Mouse (Mus musculus): ENCODE results near the gene Orai3. TPM values are rescaled to one million over a fixed set of nuclear protein-coding genes. Genes with fewer than 3 reads are reported as not detected.

Orai3 gene
- polyA plus RNA-seq, 1 experiment from 2014 or later, result 26.7 TPM

- Histone ChIP-seq H3K9ac (ENCODE audit: low read length) (peak within 1 kb of the TSS; percentile 61), H3K9me3 (replicated peaks; ENCODE audit: control insufficient read depth, low read length) (no peaks in the 10 kb centered on the region), H3K4me3 (replicated peaks; ENCODE audit: low read length) (peak within 1 kb of the TSS; percentile 40), H3K4me2 (ENCODE audit: low read depth, low read length) (peak within 1 kb of the TSS; percentile 54), H3K27ac (ENCODE audit: low read length) (peak within 1 kb of the TSS; percentile 74), H3K27me3 (ENCODE audit: control insufficient read depth, insufficient read depth, low read length) (no peaks in the 10 kb centered on the region), H3K36me3 (ENCODE audit: control insufficient read depth, insufficient read depth, low read length) (peaks cover 24% of the 10 kb centered on the region), H3K4me1 (ENCODE audit: control insufficient read depth, insufficient read depth, low read length) (peaks cover 9% of the 10 kb centered on the region; the same call in 1 of the 2 replicates)
- 27% methylated on average over 4 of the region's 6 CpGs for WGBS
- ATAC-seq (ENCODE audit: insufficient read depth, low FRiP score), result peak; percentile 92
Measured at GRCm38 (mm10) chr7:127800435-127801009, 30.9 kb downstream of the Orai3 start, which contains the start of gene Hsd3b7. Gene Hsd3b7 (plus strand): TSS chr7:127800604.

GRCm38 (mm10) chr7:127801010-127801621 lies 31.5 kb downstream of the Orai3 start:
- Histone ChIP-seq H3K27ac (ENCODE audit: low read length) (peak overlapping the region; percentile 74; the same call in 1 of the 2 replicates), H3K4me1 (ENCODE audit: control insufficient read depth, insufficient read depth, low read length) (peaks cover 9% of the 10 kb centered on the region; the same call in 1 of the 2 replicates), H3K27me3 (ENCODE audit: control insufficient read depth, insufficient read depth, low read length) (no peaks in the 10 kb centered on the region), H3K4me2 (ENCODE audit: low read depth, low read length) (peak overlapping the region; percentile 54), H3K36me3 (ENCODE audit: control insufficient read depth, insufficient read depth, low read length) (peaks cover 18% of the 10 kb centered on the region), H3K9me3 (replicated peaks; ENCODE audit: control insufficient read depth, low read length) (no peaks in the 10 kb centered on the region), H3K4me3 (replicated peaks; ENCODE audit: low read length) (peak overlapping the region; percentile 40), H3K9ac (ENCODE audit: low read length) (peak overlapping the region; percentile 61)
- WGBS, result 86% methylated on average over 8 of the region's 8 CpGs
- no peak for ATAC-seq (ENCODE audit: insufficient read depth, low FRiP score)

- peaks cover 10% of the 10 kb centered on the region for H3K36me3 ChIP-seq (ENCODE audit: control insufficient read depth, insufficient read depth, low read length)
- H3K9ac ChIP-seq (ENCODE audit: low read length), result no peak overlapping the region
- 91% methylated on average over 17 of the region's 17 CpGs for WGBS
- no peak overlapping the region for H3K4me3 ChIP-seq (replicated peaks; ENCODE audit: low read length)
- H3K9me3 ChIP-seq (replicated peaks; ENCODE audit: control insufficient read depth, low read length), result no peaks in the 10 kb centered on the region
- H3K27me3 ChIP-seq (ENCODE audit: control insufficient read depth, insufficient read depth, low read length), result no peaks in the 10 kb centered on the region
- H3K27ac ChIP-seq (ENCODE audit: low read length), result no peak overlapping the region
- ATAC-seq (ENCODE audit: insufficient read depth, low FRiP score), result no peak
- peaks cover 9% of the 10 kb centered on the region; the same call in 1 of the 2 replicates for H3K4me1 ChIP-seq (ENCODE audit: control insufficient read depth, insufficient read depth, low read length)
- H3K4me2 ChIP-seq (ENCODE audit: low read depth, low read length), result no peak overlapping the region
Measured at GRCm38 (mm10) chr7:127802313-127802712, 32.7 kb downstream of the Orai3 start.

GRCm38 (mm10) chr7:127808821-127809220 lies 39.2 kb downstream of the Orai3 start:
- H3K27me3 ChIP-seq (ENCODE audit: control insufficient read depth, insufficient read depth, low read length), result no peaks in the 10 kb centered on the region
- no peak overlapping the region for H3K4me2 ChIP-seq (ENCODE audit: low read depth, low read length)
- no peak overlapping the region for H3K9ac ChIP-seq (ENCODE audit: low read length)
- 0 out of 2 replicates have a peak, but pooled peaks cover 3% of the 10 kb centered on the region for H3K4me1 ChIP-seq (ENCODE audit: control insufficient read depth, insufficient read depth, low read length)
- no peak overlapping the region for H3K27ac ChIP-seq (ENCODE audit: low read length)
- no peaks in the 10 kb centered on the region for H3K9me3 ChIP-seq (replicated peaks; ENCODE audit: control insufficient read depth, low read length)
- no peak for ATAC-seq (ENCODE audit: insufficient read depth, low FRiP score)
- WGBS, result 65% methylated on average over 5 of the region's 5 CpGs
- H3K4me3 ChIP-seq (replicated peaks; ENCODE audit: low read length), result no peak overlapping the region
- no peaks in the 10 kb centered on the region for H3K36me3 ChIP-seq (ENCODE audit: control insufficient read depth, insufficient read depth, low read length)

- no peak overlapping the region for H3K9ac ChIP-seq (ENCODE audit: low read length)
- H3K27me3 ChIP-seq (ENCODE audit: control insufficient read depth, insufficient read depth, low read length), result no peaks in the 10 kb centered on the region
- H3K27ac ChIP-seq (ENCODE audit: low read length), result no peak overlapping the region
- H3K4me1 ChIP-seq (ENCODE audit: control insufficient read depth, insufficient read depth, low read length), result 0 out of 2 replicates have a peak, but pooled peaks cover 3% of the 10 kb centered on the region
- H3K36me3 ChIP-seq (ENCODE audit: control insufficient read depth, insufficient read depth, low read length), result no peaks in the 10 kb centered on the region
- no peak overlapping the region for H3K4me2 ChIP-seq (ENCODE audit: low read depth, low read length)
- no peak for ATAC-seq (ENCODE audit: insufficient read depth, low FRiP score)
- no peak overlapping the region for H3K4me3 ChIP-seq (replicated peaks; ENCODE audit: low read length)
- no peaks in the 10 kb centered on the region for H3K9me3 ChIP-seq (replicated peaks; ENCODE audit: control insufficient read depth, low read length)
- WGBS, result 84% methylated on average over 1 of the region's 1 CpGs
Measured at GRCm38 (mm10) chr7:127809846-127810245, 40.2 kb downstream of the Orai3 start.

- Histone ChIP-seq H3K27ac (ENCODE audit: low read length) (no peak overlapping the region), H3K4me2 (ENCODE audit: low read depth, low read length) (no peak overlapping the region), H3K4me1 (ENCODE audit: control insufficient read depth, insufficient read depth, low read length) (0 out of 2 replicates have a peak, but pooled peaks cover under 1% of the 10 kb centered on the region), H3K36me3 (ENCODE audit: control insufficient read depth, insufficient read depth, low read length) (no peaks in the 10 kb centered on the region), H3K9ac (ENCODE audit: low read length) (no peak overlapping the region), H3K27me3 (ENCODE audit: control insufficient read depth, insufficient read depth, low read length) (no peaks in the 10 kb centered on the region), H3K9me3 (replicated peaks; ENCODE audit: control insufficient read depth, low read length) (no peaks in the 10 kb centered on the region), H3K4me3 (replicated peaks; ENCODE audit: low read length) (no peak overlapping the region)
- WGBS, result 80% methylated on average over 10 of the region's 10 CpGs
- no peak for ATAC-seq (ENCODE audit: insufficient read depth, low FRiP score)
Measured at GRCm38 (mm10) chr7:127810650-127811049, 41.0 kb downstream of the Orai3 start.

DNA sequence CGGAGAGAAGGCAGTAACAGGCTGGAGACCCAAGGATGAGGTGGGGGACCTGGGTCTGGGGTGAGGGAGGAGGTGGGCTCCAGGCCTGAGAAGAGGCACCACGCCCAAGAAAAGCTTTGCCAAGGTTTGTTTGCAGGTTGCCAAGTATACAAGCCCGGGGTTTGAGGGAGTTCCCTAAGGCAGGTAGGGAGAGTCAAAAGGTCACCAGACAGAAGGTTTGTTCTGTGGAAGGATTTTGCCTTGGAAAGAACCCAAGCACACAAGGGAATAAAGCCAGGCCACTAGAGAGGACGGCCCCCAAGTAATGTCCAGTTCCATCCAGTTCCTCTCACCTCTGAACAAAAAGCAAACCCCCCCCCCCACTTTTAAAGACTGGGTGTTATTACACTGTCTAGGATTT lies 41.6 kb downstream of the Orai3 start:
- Histone ChIP-seq H3K27me3 (ENCODE audit: control insufficient read depth, insufficient read depth, low read length) (no peaks in the 10 kb centered on the region), H3K4me2 (ENCODE audit: low read depth, low read length) (no peak overlapping the region), H3K4me1 (ENCODE audit: control insufficient read depth, insufficient read depth, low read length) (peaks cover 3% of the 10 kb centered on the region; the same call in 1 of the 2 replicates), H3K9ac (ENCODE audit: low read length) (no peak overlapping the region), H3K4me3 (replicated peaks; ENCODE audit: low read length) (no peak overlapping the region), H3K9me3 (replicated peaks; ENCODE audit: control insufficient read depth, low read length) (no peaks in the 10 kb centered on the region), H3K36me3 (ENCODE audit: control insufficient read depth, insufficient read depth, low read length) (no peaks in the 10 kb centered on the region), H3K27ac (ENCODE audit: low read length) (no peak overlapping the region)
- no peak for ATAC-seq (ENCODE audit: insufficient read depth, low FRiP score)
- WGBS, result 79% methylated on average over 4 of the region's 4 CpGs

GRCm38 (mm10) chr7:127812292-127812691 lies 42.7 kb downstream of the Orai3 start:
- Histone ChIP-seq H3K9me3 (replicated peaks; ENCODE audit: control insufficient read depth, low read length) (no peaks in the 10 kb centered on the region), H3K36me3 (ENCODE audit: control insufficient read depth, insufficient read depth, low read length) (no peaks in the 10 kb centered on the region), H3K4me1 (ENCODE audit: control insufficient read depth, insufficient read depth, low read length) (peaks cover 3% of the 10 kb centered on the region; the same call in 1 of the 2 replicates), H3K27me3 (ENCODE audit: control insufficient read depth, insufficient read depth, low read length) (no peaks in the 10 kb centered on the region), H3K9ac (ENCODE audit: low read length) (no peak overlapping the region), H3K4me3 (replicated peaks; ENCODE audit: low read length) (no peak overlapping the region), H3K27ac (ENCODE audit: low read length) (no peak overlapping the region), H3K4me2 (ENCODE audit: low read depth, low read length) (no peak overlapping the region)
- no peak for ATAC-seq (ENCODE audit: insufficient read depth, low FRiP score)
- 85% methylated on average over 3 of the region's 3 CpGs for WGBS

DNA sequence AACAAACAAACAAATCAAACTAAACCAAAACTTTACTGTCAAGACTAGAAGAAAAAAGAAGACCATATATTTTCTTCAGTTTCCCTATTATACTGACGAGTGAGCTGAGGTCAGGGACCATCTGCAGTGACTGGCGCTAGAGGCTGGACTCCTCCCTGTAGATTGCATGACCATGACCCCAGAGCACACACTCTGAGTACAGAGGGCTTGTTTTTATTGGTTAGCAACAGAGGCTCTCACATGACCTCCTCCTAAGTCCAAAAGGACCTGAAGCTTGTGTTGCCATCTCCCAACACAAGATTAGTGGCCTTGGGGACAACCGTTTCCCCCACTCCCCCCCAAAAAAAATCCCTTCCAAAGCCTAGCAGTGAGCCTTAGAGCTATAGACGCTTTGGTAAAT lies 44.2 kb downstream of the Orai3 start:
- H3K9ac ChIP-seq (ENCODE audit: low read length), result no peak overlapping the region
- WGBS, result 65% methylated on average over 4 of the region's 4 CpGs
- no peak overlapping the region for H3K27ac ChIP-seq (ENCODE audit: low read length)
- no peaks in the 10 kb centered on the region for H3K9me3 ChIP-seq (replicated peaks; ENCODE audit: control insufficient read depth, low read length)
- H3K4me2 ChIP-seq (ENCODE audit: low read depth, low read length), result no peak overlapping the region
- peaks cover 3% of the 10 kb centered on the region; the same call in 1 of the 2 replicates for H3K4me1 ChIP-seq (ENCODE audit: control insufficient read depth, insufficient read depth, low read length)
- H3K4me3 ChIP-seq (replicated peaks; ENCODE audit: low read length), result no peak overlapping the region
- ATAC-seq (ENCODE audit: insufficient read depth, low FRiP score), result no peak
- H3K36me3 ChIP-seq (ENCODE audit: control insufficient read depth, insufficient read depth, low read length), result no peaks in the 10 kb centered on the region
- no peaks in the 10 kb centered on the region for H3K27me3 ChIP-seq (ENCODE audit: control insufficient read depth, insufficient read depth, low read length)

Data from stomach, embryonic 16.5 days (tissue).